Mouse (Mus musculus) retina, embryonic 14.5 days (tissue): ENCODE results near the gene Saa3.
"Not testable (repeated sequence)": the region's sequence is repeated elsewhere in the genome, so short reads cannot be mapped to it uniquely, and the experiment has no call there.

Source experiments
- DNase-seq: peaks from one replicate; pipeline ENCODE4 v3.0.0-alpha.2; 2015; ENCODE audit warnings: low spot score

Saa3 gene

GRCm38 (mm10) chr7:46715600-46715999 is at the start of gene Saa3:
Gene Saa3 (minus strand): TSS chr7:46715700.
- no peak for DNase-seq

- DNase-seq = no peak
Observed at GRCm38 (mm10) chr7:46764672-46765071, 49.2 kb upstream of the Saa3 start.

GRCm38 (mm10) chr7:46762601-46763000 is 47.1 kb upstream of the Saa3 start:
- DNase-seq = no peak

GRCm38 (mm10) chr7:46761049-46761795 is 45.7 kb upstream of the Saa3 start:
- no peak for DNase-seq

GRCm38 (mm10) chr7:46751490-46751889 is 36.0 kb upstream of the Saa3 start, which contains the start of gene Saa2:
Gene Saa2 (plus strand): TSS chr7:46751790.
- DNase-seq = no peak

- no peak for DNase-seq
Observed at GRCm38 (mm10) chr7:46748459-46748858, 33.0 kb upstream of the Saa3 start.

GRCm38 (mm10) chr7:46746381-46746780 is 30.9 kb upstream of the Saa3 start:
- DNase-seq = no peak

- DNase-seq = no peak
Observed at GRCm38 (mm10) chr7:46745816-46746215, 30.3 kb upstream of the Saa3 start.

GRCm38 (mm10) chr7:46742880-46743279 is 27.4 kb upstream of the Saa3 start, which contains the start of gene Saa1:
Gene Saa1 (minus strand): TSS chr7:46742980.
- not testable (repeated sequence) for DNase-seq

- not testable (repeated sequence) for DNase-seq
Observed at GRCm38 (mm10) chr7:46740041-46740440, 24.5 kb upstream of the Saa3 start.

- DNase-seq = no peak
Observed at GRCm38 (mm10) chr7:46738561-46739460, 23.3 kb upstream of the Saa3 start.

GRCm38 (mm10) chr7:46734983-46735382 is 19.5 kb upstream of the Saa3 start:
- DNase-seq = no peak

- DNase-seq = no peak
Observed at GRCm38 (mm10) chr7:46732458-46732857, 17.0 kb upstream of the Saa3 start, which contains the start of gene Saa4. Gene Saa4 (minus strand): TSS chr7:46732603.

- DNase-seq = no peak
Observed at GRCm38 (mm10) chr7:46727584-46727983, 12.1 kb upstream of the Saa3 start.

GRCm38 (mm10) chr7:46724396-46724795 is 8.9 kb upstream of the Saa3 start:
- no peak for DNase-seq

GRCm38 (mm10) chr7:46723849-46724248 is 8.3 kb upstream of the Saa3 start:
- no peak for DNase-seq

- DNase-seq = no peak
Observed at GRCm38 (mm10) chr7:46723354-46723753, 7.9 kb upstream of the Saa3 start.

- no peak for DNase-seq
Observed at GRCm38 (mm10) chr7:46720460-46720859, 5.0 kb upstream of the Saa3 start.

- DNase-seq = no peak
Observed at GRCm38 (mm10) chr7:46719526-46719925, 4.0 kb upstream of the Saa3 start.

- DNase-seq = no peak
Observed at GRCm38 (mm10) chr7:46718591-46719270, 3.2 kb upstream of the Saa3 start.

- DNase-seq = no peak
Observed at GRCm38 (mm10) chr7:46716897-46717296, 1.4 kb upstream of the Saa3 start.

- DNase-seq = peak; percentile 78
Observed at GRCm38 (mm10) chr7:46714518-46714917, 982 bp downstream of the Saa3 start.
